Mouse (Mus musculus) embryonic facial prominence, embryonic 14.5 days (tissue): ENCODE data around the gene Rnf207. TPM values are rescaled to one million over a fixed set of nuclear protein-coding genes. Genes with fewer than 3 reads are reported as not detected.
A peak's percentile ranks its signal among the peaks of the same experiment; 100 is the strongest.

Source experiments
- ATAC-seq: fragments of 200-750 bp; cut with Nextera tagmentation; 2 replicates; pipeline ENCODE4 v1.8.0; 2017; ENCODE audit warnings: low read depth, moderate number of reproducible peaks, moderate TSS enrichment
- DNase-seq: peaks from one replicate; pipeline ENCODE4 v3.0.0-alpha.2; 2015; ENCODE audit warnings: low spot score
- H3K27ac ChIP-seq: fragments of 300-500 bp; sonication (generic); replicated peaks from 2 replicates; pipeline ENCODE4 v1.5.1; 2014; ENCODE audit warnings: low read depth, mild to moderate bottlenecking, low read length, moderate library complexity
- H3K27me3 ChIP-seq: fragments of 300-500 bp; sonication (generic); replicated peaks from 2 replicates; pipeline ENCODE4 v1.6.1; 2014; ENCODE audit warnings: low read length; ENCODE audit not compliant: control insufficient read depth, insufficient read depth
- H3K36me3 ChIP-seq: fragments of 300-500 bp; sonication (generic); 2 replicates; pipeline ENCODE4 v1.6.1; 2014; ENCODE audit warnings: low read length, mixed read lengths; ENCODE audit not compliant: control insufficient read depth, insufficient read depth
- H3K4me1 ChIP-seq: fragments of 300-500 bp; sonication (generic); 2 replicates; pipeline ENCODE4 v1.6.1; 2014; ENCODE audit warnings: antibody characterized with exemption, low read length; ENCODE audit not compliant: control insufficient read depth, insufficient read depth
- H3K4me2 ChIP-seq: fragments of 300-500 bp; sonication (generic); 2 replicates; pipeline ENCODE4 v1.6.1; 2014; ENCODE audit warnings: low read depth, mild to moderate bottlenecking, low read length, moderate library complexity, mixed read lengths
- H3K4me3 ChIP-seq: fragments of 300-500 bp; sonication (generic); 2 replicates; pipeline ENCODE4 v1.5.1; 2014; ENCODE audit warnings: low read depth, mild to moderate bottlenecking, low read length
- H3K9ac ChIP-seq: fragments of 300-500 bp; sonication (generic); 2 replicates; pipeline ENCODE4 v1.6.1; 2014; ENCODE audit warnings: low read depth, mild to moderate bottlenecking, low read length, moderate library complexity, mixed read lengths
- H3K9me3 ChIP-seq: fragments of 300-500 bp; sonication (generic); 2 replicates; pipeline ENCODE4 v1.6.1; 2016; ENCODE audit warnings: low read length; ENCODE audit not compliant: control insufficient read depth
- WGBS: fragments of 180-500 bp; shearing (Covaris S2); extraction: QIAGEN DNeasy Blood & Tissue Kit; methylation state at CpG from one replicate; pipeline ENCODE4 v1.1.7; 2014; 5-methylcytosine and 5-hydroxymethylcytosine counted together
- polyA plus RNA-seq: library from polyadenylated mRNA; unstranded; fragments of >200 nt; fragmentation: Nextera tagmentation; extraction: Ambion mirVana; gene quantifications from 2 replicates; pipeline ENCODE4 v1.2.1, GENCODE M21; 2014

Gene Rnf207
- polyA plus RNA-seq, result 0.56 and 0.84 TPM in 2 replicates

DNA sequence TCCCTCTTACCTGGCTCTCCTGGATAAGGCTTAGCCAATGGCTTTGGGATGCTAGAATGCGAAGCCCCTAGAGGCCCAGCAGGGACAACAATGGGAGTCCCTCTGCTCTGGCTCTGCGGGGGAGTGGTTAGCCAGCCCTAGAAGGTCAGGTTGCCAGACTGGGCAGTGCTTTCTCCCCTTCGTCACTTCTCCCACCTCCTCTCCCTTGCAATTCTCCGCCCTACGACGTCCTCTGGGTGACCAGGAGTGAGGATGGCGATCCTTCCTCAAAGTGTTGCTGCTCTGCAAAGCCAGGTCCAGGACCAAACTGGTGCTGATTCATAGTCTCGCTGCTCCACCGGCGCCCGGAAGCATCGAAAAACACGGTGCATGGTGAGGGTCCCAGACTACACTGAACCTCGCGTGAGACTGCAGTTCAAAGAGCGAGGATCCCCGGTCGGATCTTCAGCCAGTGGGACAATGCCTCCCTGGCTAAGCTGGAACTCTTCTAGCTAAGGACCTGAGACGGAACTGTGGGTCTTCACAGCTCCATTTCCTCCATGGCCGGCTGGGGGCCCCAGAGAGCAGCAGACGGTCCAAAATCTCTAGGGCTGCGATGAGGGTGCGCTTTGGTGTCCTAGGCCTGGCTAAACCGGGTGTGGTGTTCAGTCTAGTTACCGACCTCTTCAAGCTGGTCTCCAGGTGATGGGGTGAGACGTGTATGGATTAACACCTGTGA, at the start of gene Rnf207:
Gene Rnf207, minus strand, starts transcription at position 477 of the 718 bp plus-strand sequence.
- Histone ChIP-seq H3K4me3 (peak within 1 kb of the TSS; percentile 10; the same call in 1 of the 2 replicates), H3K9ac (no peak within 1 kb of the TSS; the same call in 1 of the 2 replicates), H3K9me3 (no peaks in the 10 kb centered on the region), H3K4me2 (peak within 1 kb of the TSS; percentile 47), H3K27me3 (peaks cover 53% of the 10 kb centered on the region), H3K4me1 (peaks cover under 1% of the 10 kb centered on the region; the same call in 1 of the 2 replicates), H3K27ac (no peak within 1 kb of the TSS), H3K36me3 (no peaks in the 10 kb centered on the region)
- WGBS, result 4% methylated on average over 26 of the region's 26 CpGs
- no peak for ATAC-seq
- no peak for DNase-seq

DNA sequence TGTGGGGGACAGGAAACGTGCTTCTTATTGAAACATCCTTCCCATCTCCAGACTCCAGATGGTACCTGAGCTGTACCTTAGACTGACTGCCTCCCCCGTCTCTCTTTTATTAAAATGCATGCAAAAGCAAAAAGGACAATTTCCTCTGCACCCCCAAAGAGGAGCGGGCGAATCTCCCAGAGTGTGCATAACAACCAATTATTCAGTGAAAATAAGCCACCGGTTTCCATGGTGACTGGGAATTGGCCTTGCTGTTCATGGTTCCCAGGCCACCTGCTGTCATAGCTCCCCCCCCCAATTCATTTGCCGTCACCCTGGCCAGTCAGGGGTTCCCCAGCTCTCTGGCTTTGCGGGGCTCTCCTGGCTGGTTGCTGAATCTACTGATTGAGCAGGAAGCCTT, 46.4 kb upstream of the Rnf207 start:
- Histone ChIP-seq H3K4me2 (no peak overlapping the region), H3K9ac (no peak overlapping the region), H3K27me3 (peaks cover 10% of the 10 kb centered on the region), H3K9me3 (no peaks in the 10 kb centered on the region), H3K36me3 (no peaks in the 10 kb centered on the region), H3K27ac (no peak overlapping the region), H3K4me3 (no peak overlapping the region), H3K4me1 (peaks cover 6% of the 10 kb centered on the region; the same call in 1 of the 2 replicates)
- no peak for ATAC-seq
- no peak for DNase-seq
- WGBS, result 66% methylated on average over 7 of the region's 7 CpGs

DNA sequence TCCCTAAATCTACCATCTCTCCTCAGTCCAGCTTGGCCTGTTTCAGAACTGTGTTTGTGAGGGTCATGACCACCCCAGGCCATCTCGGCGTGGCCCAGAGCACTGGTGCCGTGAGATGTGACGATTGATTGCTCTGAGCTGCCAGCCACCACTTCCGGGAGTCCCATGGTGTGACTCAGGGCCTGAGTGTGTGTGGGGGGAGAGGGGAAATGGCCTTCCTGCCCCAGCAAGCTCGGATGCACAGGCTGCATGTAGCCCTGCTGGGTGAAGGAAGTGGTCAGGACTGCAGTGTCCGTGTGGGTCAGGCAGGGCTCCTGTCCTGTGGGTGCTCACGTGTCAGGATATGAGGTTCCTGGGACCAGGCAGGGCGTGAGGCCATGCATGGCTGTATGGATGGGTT, 43.4 kb upstream of the Rnf207 start:
- Histone ChIP-seq H3K9ac (no peak overlapping the region), H3K4me2 (no peak overlapping the region), H3K36me3 (no peaks in the 10 kb centered on the region), H3K27me3 (peaks cover 13% of the 10 kb centered on the region), H3K4me1 (peaks cover 6% of the 10 kb centered on the region; the same call in 1 of the 2 replicates), H3K27ac (no peak overlapping the region), H3K9me3 (no peaks in the 10 kb centered on the region), H3K4me3 (no peak overlapping the region)
- WGBS, result 61% methylated on average over 9 of the region's 9 CpGs
- ATAC-seq, result no peak
- no peak for DNase-seq

DNA sequence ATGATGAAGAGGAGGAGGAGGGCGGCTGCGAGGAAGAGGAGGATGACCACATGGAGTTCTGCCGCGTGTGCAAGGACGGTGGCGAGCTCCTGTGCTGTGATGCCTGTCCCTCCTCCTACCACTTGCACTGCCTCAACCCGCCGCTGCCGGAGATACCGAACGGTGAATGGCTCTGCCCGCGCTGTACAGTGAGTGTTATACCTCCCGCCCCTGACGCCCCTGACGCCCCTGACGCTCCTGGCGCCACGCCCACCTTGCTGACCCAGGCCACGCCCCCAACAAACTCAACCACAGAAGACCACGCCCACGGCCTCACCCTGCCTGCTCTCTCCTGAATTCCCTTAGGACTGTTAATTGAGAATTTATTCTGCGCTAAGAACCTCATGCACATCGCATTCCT, 42.1 kb upstream of the Rnf207 start:
- Histone ChIP-seq H3K36me3 (no peaks in the 10 kb centered on the region), H3K4me1 (peaks cover 6% of the 10 kb centered on the region; the same call in 1 of the 2 replicates), H3K27ac (no peak overlapping the region), H3K4me3 (0 out of 2 replicates have a peak overlapping the region, but pooled peaks have one; percentile 3), H3K27me3 (peaks cover 13% of the 10 kb centered on the region), H3K4me2 (peak overlapping the region; percentile 38), H3K9me3 (no peaks in the 10 kb centered on the region), H3K9ac (no peak overlapping the region)
- ATAC-seq (peak; percentile 80), DNase-seq (peak; percentile 76)
- 2% methylated on average over 14 of the region's 24 CpGs for WGBS

DNA sequence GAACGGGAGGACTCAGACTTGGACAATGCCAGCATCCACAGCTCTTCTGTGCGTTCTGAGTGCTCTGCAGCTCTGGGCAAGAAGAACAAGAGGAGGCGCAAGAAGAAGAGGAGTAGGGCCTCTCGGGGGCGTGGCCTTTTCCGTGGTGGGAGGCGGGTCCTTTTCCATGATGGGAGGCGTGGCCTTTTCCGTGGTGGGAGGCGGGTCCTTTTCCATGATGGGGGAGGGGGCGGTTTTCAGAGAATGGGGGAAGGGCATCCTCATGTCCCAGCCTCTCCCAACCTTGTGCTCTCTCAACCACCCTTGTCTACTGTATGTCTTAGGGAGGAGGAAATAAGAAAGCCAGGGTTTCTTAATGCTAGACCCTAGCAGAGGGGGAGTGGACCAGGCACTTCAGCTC, 40.9 kb upstream of the Rnf207 start:
- Histone ChIP-seq H3K4me1 (peaks cover 6% of the 10 kb centered on the region; the same call in 1 of the 2 replicates), H3K27ac (no peak overlapping the region), H3K4me3 (no peak overlapping the region), H3K4me2 (no peak overlapping the region), H3K9ac (no peak overlapping the region), H3K36me3 (no peaks in the 10 kb centered on the region), H3K27me3 (peaks cover 13% of the 10 kb centered on the region), H3K9me3 (no peaks in the 10 kb centered on the region)
- DNase-seq, result no peak
- WGBS, result 6% methylated on average over 10 of the region's 11 CpGs
- no peak for ATAC-seq

DNA sequence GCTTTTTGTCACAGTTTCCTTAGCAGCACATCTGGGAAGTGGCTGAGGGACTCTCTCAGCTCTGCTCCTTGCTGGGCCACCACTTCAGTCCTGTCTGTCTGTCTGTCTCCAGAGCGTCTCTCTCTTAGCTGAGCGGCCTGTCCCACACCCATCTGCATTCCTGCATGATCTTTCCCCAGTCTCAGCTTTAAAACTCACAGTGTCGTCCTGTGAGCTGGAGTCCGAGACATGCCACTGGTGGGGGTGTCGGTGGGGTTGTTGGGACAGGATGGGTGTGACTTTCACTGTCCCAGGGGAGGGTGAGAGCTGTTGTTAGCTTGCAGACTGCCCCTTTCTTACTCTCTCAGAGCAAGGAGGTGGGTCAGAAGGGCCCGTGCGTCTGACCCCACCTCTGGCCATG, 36.9 kb upstream of the Rnf207 start:
- Histone ChIP-seq H3K36me3 (no peaks in the 10 kb centered on the region), H3K9me3 (no peaks in the 10 kb centered on the region), H3K4me1 (peaks cover 2% of the 10 kb centered on the region; the same call in 1 of the 2 replicates), H3K27ac (no peak overlapping the region), H3K27me3 (peaks cover 17% of the 10 kb centered on the region), H3K4me3 (no peak overlapping the region), H3K4me2 (no peak overlapping the region), H3K9ac (no peak overlapping the region)
- DNase-seq (no peak), ATAC-seq (no peak)
- WGBS, result 67% methylated on average over 7 of the region's 7 CpGs

DNA sequence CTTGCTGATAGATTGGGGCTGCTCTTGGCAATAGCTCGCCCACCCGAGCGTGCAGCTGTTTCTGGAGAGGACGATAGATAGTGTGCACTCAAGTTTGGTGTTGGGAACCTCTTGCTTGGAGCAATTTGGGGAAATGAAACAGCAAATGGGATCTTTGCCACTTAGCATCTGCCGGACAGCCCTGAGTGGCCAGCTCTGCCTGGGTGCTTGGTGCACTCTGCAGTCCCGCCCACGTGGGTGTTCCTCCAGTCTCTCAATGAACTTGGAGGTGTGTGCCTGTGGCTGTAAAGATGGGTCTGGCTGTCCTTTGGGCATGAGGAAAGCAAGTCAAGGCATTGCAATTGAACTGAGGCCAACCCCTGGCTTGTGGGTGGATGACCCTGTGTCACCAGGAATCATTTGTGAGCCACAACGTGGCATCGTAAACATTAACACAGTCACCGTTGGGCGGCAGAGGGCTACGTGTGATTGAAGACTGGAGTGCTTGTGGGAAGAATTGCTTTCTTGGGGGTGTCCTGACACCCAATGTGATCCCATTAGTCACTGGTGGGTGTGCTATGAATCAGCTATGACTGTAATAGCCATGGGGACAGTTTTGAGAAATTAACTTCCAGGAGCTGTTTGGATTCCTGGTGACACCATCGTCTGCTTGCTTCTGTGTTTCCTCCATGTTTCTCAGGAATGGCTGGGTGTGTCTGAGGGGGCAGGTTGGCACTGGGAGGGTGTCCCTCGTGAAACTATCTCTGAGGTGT, 35.3 kb upstream of the Rnf207 start:
- no peak for ATAC-seq

DNA sequence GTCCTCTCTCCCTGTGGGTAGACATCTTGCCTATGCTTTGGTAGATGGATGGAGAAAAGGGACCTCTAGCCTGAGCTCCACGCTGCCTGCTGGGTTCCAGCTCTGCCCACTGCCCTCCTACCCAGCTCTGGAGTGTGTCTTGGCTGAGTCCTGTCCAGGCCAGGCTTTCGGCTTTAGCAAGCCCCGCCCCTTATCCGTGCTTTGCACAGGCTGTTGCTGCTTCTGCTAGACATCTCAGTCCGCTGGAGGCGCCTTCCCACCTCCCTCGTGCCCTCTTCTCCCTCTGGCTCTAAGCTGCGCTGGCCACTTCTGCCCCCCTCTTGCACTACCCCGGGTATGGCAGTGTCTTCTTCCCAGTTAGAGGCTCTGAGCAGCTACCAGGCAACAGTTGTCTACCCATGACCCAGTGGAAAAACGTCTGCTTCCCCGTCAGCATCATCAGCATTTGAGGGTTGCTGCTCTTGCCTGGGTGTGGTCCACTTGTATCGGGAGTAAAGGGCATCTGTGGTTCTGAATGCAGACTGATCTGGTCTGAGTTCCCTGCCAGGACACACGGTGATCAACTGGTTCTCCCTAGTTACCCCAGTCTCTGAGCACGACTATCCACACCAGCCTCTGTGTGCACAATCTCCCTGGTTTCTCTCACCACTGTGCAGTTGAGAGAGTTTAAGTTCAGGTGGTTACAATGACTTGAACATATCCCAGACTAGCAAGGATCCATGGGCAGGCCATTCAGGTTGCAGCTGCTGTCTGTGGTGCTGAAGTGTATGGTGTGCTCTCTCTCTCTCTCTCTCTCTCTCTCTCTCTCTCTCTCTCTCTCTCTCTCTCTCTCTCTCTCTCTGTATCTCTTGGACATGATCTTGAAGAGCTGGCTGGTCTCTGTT, 32.9 kb upstream of the Rnf207 start:
- H3K9ac ChIP-seq, result no peak overlapping the region

More for the DNA sequence above, 35.3 kb upstream of the Rnf207 start:
- Histone ChIP-seq H3K4me3 (no peak overlapping the region), H3K27me3 (peaks cover 22% of the 10 kb centered on the region), H3K9ac (no peak overlapping the region), H3K4me1 (no peaks in the 10 kb centered on the region), H3K36me3 (no peaks in the 10 kb centered on the region), H3K4me2 (no peak overlapping the region), H3K9me3 (no peaks in the 10 kb centered on the region), H3K27ac (no peak overlapping the region)
- 70% methylated on average over 14 of the region's 14 CpGs for WGBS
- no peak for DNase-seq

More for the DNA sequence above, 32.9 kb upstream of the Rnf207 start:
- ATAC-seq (no peak), DNase-seq (peak; percentile 60)
- no peak overlapping the region for H3K27ac ChIP-seq
- no peak overlapping the region for H3K4me2 ChIP-seq
- no peaks in the 10 kb centered on the region for H3K36me3 ChIP-seq
- H3K9me3 ChIP-seq, result no peaks in the 10 kb centered on the region
- no peak overlapping the region for H3K4me3 ChIP-seq
- no peaks in the 10 kb centered on the region for H3K4me1 ChIP-seq
- WGBS, result 18% methylated on average over 14 of the region's 14 CpGs
- H3K27me3 ChIP-seq, result peaks cover 29% of the 10 kb centered on the region
